Mouse (Mus musculus): ENCODE results near the gene Smc3. TPM values are rescaled to one million over a fixed set of nuclear protein-coding genes. Genes with fewer than 3 reads are reported as not detected.

Smc3 gene
- total RNA-seq (2021): 10 to 100 TPM; 22.8 to 23.7 TPM

DNA sequence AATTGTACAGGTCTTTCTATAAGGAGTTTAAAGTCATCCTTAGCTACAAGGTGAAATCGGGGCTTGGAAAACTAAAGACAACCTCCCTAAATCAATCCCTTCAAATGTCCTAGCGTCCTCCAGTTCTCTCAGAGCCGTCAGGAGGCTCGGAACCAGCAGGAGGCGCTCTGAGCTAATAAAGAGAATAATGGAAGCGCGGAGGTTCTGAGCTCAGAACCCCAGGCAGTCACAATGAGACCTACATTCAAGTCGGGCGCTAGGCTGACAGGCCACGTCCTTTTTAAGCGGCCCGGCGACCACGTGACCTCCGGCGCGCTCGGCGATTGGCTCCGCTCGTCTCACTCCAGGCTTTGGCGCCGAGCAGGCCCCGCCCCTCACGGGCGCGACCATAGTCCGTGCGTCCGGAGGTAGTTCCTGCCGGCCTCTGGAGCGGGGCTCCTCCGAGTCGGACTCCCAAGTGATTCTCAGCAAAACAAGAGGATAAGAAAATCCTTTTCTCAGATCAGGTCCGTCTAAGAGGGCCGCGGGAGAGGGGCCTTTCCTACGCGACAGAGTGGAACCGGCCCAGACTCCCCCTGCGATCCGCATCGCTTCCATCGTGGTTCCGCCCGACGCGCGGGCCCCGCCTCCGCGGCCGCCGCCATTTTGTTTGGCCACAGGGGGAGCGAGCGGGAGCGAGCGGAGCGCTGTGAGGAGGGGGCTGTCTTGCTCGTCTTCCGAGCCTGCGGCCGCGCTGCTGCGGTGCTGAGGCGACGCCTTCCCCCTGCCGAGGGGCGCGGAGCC is at the start of gene Smc3:
Gene Smc3, plus strand, starts transcription at position 642 of the 783 bp plus-strand sequence.
- peak; percentile 99 for DNase-seq
- intact Hi-C loops (cut with DNase I): loop anchor here (2.0 to 10.0 kb wide), 3 partner anchors 41 to 355 kb away; partner anchors contain the start of gene Mxi1

DNA sequence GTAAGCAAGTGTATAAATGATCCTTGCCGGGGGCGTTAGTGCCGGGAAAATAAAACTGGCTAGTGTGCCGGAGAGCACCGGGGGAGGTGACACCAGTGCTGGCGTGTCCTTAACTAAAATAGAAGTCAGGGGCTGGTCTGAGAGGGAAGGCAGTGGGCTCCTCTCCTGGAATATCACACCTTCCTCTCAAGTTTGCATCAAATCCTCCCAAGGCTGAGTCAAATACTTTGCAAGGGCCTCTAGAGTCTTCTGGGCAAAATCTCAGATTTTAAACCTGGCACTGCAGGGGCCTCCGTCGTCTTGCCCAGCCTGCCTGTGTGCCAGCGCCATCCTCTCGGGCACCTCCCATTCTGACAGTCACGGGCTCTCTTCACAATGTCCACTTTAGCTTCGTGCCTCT is 49.2 kb upstream of the Smc3 start:
- intact Hi-C loops (cut with DNase I): no loop called here
- DNase-seq: no peak

DNA sequence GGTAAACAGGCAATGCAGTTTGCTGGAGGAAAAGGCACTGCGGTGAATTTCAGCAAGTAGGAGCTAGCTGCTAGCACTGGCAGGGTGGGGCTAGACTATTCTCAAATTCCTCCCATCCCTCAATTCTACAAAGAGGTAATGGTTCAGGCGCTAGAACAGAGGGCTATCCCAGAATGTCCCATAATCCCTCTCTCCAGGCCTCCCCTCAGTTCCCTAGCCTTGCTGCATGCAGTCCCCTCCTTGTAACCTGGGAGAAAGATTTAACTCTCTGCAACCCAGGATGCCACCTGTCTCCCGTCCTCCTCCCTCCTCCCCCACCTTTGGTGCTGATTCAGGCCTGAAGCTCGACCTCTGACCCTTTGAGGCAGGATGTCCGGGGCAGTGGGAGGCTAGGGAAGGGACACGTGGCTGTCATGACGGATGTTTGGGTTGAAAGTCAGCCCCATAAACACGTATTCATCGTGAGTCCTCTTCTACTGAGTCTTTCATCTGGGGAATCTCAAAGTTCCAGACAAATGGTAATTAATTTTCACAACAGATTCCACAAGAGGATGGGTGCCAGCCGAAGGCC is 47.9 kb upstream of the Smc3 start:
- intact Hi-C loops (cut with DNase I): no loop called here
- DNase-seq: no peak

DNA sequence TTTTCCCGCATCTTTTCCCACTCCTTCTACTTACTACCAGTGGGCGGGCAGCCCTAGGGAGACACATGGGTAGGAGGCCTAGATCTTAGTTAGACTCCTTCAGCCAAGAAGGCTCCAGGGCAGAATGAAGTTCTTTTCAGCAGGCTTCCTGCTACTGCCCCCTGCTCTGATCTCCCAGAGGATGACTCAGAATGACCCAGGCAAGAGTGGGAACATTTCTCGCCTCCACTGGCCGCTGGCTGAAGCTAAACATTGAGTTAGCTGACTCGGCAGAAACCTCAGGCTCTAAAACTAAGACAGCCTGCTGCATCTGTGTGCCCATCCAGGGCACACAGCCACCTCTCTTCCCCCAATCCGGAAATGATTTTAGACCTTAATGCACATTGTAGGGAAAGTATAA is 47.4 kb upstream of the Smc3 start:
- intact Hi-C loops (cut with DNase I): no loop called here
- no peak for DNase-seq

DNA sequence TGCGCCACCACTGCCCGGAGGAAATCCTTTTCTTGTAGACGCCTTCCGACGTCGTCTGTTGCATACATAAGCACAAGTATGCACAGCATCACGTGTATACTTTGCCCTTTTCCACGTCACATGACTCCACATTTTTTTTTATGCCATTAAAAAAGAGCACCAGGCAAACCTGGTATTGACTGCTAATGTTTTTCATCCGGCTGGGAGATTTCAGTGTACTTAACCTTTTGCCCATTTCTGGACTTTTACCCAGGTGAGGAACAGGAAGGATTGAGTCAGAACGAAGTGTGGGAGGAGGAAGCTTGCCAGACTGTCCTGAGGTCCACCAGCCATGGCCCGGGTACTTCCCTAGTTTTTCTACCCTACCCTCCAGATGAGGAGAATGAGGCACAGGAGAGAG is 45.8 kb upstream of the Smc3 start:
- no peak for DNase-seq
- intact Hi-C loops (cut with DNase I): no loop called here

DNA sequence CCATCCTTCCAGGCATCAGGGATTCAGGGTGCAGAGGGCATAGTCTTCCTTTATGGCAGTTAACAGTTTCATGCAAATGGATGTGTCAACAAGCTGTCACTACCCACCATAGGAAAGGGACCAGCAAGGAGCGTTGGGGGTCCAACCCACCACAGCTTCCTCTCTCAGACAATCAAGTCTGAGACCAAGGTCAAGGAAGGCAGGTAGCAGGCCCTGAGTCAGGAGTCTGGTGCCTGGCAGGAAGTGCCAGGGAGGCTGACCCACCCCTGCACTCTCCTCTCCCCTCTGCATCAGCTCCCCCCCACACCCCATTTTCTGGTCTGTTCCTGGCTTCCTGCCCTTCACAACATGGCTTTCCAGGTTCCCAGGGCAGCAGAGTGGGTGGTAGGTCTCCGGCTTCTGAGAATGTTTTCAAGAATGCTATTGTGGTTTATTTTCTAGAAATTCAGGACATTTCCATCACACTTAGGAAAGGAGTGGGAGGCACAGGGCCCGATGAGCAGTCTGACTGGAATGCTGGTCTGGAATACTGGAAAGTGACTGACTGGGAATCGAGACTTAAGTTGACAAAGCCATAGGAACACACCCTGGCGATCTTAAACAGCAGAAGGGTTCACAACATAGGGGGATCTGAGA is 45.1 kb upstream of the Smc3 start:
- intact Hi-C loops (cut with DNase I): no loop called here
- DNase-seq: no peak

DNA sequence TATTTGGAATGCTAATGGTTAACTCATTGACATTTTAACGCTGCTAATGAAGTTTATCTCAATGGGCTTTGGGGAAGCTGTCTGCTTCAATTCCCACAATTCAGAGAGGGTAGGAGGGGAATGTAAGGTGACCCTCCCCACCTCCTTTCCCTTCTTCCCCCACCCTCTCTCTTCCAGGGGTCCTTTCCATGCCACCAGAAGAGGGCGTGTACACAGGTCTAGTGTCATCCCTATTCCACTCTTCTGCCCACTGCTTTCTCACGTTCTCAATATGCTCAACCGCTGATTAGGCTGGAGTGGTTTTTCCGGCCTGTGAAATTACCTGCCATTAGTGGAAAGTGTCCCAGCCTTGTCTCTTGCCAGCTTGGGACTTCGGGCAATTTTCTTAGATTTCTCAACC is 43.4 kb upstream of the Smc3 start:
- intact Hi-C loops (cut with DNase I): no loop called here
- no peak for DNase-seq

DNA sequence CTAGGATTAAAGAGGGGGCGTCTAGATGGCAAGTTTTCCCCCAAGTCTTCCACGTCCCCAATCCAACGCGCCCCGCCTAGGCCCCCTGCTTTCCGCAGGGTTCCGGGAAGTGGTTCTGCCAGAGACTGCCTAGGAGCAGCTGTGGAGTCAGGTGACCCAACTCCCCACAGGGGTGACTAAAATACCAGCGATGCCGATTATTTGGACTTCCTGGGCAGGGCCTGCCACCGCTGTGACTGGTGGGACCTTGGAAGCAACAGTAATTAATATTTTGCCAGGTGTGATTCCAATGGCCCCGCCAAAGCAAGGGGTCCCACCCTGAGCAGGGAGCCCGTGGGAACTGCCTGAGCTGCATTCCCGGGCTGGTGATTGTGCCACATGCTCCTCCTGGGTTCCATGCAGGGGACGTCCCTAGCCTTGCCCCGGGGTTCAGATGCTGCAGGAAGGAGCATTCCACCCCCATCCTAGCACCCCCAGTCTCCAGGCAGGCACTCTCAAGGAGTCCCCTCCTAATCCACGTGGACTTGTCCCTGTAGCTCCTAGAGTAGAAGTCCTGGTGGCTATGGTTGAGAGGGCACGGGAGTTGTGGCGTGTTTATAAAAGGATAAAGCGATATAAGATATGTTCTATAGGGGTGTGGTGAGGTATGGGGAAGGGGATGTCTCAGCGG is 42.8 kb upstream of the Smc3 start:
- intact Hi-C loops (cut with DNase I): no loop called here
- DNase-seq: peak in 1 of 2 experiments; percentile 22

DNA sequence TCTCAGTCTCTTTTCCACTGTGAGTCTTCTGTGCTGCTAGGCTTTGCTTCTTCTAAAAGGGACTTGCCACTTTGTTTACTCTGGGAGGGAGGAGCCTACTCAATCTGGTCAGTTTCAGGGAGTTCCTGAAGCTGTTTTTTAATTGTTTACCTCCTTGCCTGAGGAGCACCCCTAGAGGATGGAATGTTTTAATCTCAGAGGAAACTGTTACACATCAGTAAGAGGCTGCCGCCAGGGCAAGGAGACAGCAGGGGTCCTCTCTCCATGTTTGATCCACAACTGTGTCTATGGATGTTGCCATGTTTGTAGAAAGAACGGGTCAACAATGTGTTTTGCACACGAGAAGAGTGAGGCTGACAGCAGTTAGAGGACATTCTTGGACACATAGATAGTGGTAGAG is 39.8 kb upstream of the Smc3 start:
- intact Hi-C loops (cut with DNase I): no loop called here
- no peak for DNase-seq

DNA sequence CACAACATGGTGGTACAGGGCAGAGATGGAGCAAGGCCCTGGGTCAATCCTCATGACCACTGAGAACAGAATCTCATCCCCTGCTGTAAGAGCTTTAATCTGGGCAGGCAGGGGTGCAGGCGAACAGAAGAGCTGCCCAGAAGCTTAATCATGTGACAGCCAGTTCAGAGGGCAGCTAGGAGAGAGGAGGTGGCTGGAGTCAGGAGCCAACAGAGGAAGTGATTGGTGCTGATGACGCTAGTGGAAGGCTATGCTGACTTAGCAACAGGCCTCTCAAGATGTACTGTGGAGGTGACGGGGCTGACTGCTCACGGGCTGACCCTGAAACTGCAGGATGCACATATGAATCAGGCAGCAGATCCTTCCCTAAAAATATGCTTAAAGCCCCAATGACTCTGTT is 36.0 kb upstream of the Smc3 start:
- no peak for DNase-seq
- intact Hi-C loops (cut with DNase I): no loop called here

DNA sequence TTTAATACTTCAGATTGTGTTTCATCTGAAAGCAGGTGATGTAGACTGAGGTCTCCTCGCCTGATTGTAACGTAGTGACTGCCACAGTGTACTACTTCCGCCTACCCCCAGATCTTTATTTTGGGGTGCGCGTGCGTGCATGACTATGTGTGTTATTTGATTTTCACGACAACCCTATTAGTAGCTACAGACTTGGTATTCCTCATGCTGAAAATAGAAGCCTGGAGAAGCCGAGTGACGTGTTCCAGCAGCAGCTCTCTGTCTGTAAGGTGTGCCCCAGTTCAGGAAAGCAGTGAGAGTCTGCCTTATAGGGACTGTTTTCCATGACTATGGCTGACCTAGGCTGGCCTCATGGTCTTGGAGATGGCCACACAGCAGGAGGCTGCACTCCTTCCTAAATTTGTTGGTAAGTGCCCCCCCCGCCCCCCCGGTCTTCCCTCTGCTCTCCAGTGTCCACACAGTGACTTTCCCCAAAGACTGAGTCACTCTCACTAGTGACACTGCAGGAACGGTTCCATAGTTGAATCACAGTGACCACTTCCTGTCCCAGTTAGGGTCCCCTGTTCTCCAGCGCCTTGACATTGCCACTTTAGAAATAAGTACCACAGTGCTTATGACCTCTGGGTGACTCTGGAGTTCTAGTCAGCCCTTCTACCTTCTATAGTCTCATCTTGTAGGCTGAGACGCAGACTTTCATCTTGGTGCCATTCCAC is 34.5 kb upstream of the Smc3 start:
- DNase-seq: no peak
- intact Hi-C loops (cut with DNase I): no loop called here

DNA sequence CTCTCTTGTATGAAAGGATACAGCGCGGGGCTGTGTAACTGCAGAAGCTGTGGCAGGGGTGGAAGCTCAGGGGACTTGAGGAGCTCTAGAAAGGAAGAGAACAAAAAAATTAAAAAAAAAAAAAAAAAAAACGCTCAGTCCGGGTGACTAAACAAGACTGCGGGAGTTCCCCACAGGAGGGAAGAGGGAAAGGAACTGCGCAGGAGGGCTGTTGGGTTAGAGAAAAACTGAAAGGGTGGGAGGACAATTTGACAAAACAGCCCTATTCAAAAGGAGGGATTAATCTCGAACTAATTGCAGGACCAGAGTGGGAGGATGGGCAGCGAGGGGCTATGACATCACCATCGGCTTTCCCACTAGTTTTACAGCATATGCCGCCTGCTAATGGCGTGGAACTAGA is 32.3 kb upstream of the Smc3 start:
- intact Hi-C loops (cut with DNase I): no loop called here
- no peak for DNase-seq

DNA sequence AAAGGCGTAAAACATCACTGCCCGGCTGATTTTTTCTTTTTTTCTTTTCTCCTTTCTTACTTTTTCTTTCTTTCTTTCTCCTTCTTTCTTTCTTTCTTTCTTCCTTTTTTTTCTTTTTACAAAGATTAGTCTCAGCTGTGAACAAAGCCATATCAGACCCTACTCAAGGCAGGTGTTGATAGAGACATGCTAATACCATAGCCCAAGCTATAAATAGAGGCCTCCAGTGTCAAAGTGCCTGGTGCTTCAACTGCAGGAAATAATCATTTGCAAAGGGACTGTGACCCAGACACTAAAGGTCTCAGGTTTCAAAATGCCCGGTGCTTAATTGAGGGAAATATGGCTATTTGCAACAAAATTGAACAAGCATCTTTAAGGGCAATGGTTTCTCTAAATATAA is 31.6 kb upstream of the Smc3 start:
- intact Hi-C loops (cut with DNase I): no loop called here
- DNase-seq: no peak

DNA sequence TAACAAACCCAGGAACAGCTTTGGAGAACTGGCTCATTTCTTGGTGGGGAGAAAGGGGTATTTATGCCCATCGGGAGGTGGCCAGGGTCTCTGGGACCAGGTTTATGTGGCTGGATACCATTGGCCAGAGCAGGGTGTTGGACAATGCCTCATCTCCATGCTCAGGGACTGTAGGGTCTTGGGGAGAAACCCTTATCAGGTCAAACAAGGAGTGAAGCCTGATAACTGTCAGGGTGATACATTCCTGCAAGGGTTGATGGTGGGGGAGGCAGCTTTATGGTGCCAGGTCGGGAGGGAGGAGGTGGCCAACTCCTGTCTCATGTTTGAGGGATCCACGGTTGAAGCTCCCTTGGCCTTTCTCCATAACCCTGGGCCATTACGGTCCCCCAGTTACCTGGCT is 29.1 kb upstream of the Smc3 start:
- intact Hi-C loops (cut with DNase I): no loop called here

DNA sequence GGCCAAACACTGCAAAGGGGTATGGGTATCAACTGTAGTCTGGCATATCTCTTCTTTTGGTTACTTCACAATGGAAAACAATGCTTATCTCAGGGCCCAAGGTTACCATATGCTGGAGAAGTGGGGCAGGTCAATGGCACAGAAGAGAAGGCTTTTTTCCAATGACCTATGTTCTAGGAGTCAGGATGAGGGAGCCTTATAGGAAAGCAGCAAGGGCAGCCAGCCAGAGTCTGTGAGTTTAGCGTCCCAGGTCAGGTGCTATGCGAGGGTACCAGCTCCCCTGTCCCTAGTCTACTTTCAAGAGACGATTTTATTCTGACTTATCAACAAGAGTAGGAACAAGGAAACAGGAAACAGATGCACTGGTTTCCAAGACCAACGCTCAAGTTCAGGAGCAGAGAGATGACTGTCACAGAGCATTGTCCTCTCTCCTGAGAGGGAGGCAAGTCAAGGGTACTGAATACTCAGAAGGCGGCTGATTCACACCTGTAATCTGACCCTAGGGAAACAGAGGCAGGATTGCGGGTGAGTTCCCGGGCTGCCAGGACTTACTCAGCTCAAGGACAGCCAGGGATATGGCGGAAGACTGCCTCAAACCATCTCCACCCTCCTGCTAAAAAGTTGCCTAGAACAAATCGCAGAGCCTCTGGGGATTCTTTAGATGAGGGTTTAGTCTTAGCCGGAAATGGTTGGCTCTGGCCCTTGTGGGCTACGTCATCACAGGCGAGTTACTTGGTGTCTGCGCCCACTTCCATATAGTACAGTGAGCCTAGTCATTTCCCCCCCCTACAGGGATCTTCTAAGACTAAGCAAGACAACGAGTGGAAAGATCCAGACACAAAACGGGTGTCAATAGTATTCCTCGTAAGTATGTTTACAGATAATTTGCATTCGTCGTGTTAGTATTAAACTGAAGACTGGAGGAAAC is 28.4 kb upstream of the Smc3 start:
- intact Hi-C loops (cut with DNase I): no loop called here
- no peak for DNase-seq

More for the DNA sequence above, 29.1 kb upstream of the Smc3 start:
- no peak for DNase-seq

DNA sequence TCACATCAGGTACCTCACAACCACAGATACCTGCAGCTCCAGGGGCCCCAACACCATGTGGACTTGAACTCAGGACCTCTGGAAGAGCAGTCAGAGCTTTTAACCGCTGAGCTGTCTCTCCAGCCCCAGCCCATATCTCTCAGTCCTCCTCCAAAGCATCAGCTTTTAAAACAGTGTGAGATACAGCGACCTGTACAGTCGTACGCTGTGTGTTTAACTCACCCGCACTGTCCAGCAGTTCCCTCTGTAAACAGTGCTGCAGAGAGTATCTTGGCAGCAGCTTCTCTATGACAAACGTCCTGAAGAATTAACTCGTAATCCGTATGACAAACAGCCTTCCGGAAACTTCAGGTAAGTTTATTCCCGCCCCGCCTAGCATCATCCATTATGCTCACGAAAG is 27.6 kb upstream of the Smc3 start:
- intact Hi-C loops (cut with DNase I): no loop called here
- no peak for DNase-seq

DNA sequence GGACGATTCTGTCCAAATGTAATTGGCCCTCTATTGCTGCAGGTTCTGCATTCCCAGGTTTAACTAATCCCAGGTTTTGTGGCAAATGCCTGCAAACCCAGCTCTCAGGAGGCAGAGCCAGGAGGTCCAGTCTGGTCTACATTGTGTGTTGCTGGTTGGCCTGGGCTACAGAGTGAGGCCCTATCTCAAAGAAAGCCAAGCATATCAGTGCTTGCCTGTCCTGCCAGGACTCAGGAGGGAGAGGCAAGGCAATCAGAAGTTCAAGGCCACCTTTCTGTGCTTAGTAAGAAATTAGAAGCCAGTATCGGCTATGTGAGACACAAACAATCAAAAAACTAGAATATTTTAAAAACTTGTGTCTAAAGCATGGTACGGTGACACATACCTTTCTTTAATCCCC is 27.0 kb upstream of the Smc3 start:
- intact Hi-C loops (cut with DNase I): no loop called here
- no peak for DNase-seq

DNA sequence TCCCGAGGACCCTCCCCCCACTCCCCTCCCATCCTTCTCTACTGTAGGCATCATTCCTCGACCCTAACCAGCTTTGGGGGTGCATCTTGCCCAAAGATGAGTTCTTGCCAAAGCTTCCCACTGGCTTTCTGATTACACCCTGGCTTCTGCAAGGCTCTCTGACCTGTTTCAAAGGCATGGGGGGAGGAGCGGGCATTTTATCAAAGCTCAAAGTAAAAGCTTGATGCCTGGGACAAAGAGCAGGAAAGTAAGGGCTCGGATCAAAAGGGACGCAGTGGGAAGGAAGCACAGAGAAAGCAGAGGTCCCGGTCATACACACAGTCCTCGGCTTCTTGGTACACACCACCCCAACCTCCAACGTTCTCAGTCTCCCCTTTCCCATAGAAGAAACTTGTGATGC is 26.1 kb upstream of the Smc3 start:
- no peak for DNase-seq
- intact Hi-C loops (cut with DNase I): no loop called here

DNA sequence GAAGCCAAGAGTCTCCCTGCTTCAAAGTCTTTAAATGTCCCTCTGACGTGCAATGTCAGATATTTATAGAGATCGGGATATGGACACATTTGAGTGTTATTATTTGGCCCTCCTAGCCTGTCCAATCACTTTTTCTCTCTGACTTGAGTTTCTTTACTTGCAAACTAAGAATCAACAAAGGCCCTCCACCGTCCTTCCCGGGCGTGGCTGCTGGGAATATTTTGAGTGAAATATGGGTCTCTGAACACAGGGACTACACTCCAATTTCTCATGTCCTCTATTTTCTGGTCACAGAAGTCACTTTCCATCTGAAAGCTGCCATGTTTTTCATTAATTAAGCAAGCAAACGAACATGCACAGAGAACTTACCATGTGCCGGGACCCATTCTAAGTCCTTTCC is 25.7 kb upstream of the Smc3 start:
- intact Hi-C loops (cut with DNase I): no loop called here
- no peak for DNase-seq
